Mouse (Mus musculus): ENCODE measurements around the gene Tnfaip8l2.
"Not testable (repeated sequence)": the region's sequence is repeated elsewhere in the genome, so short reads cannot be mapped to it uniquely, and the experiment has no call there.

The Tnfaip8l2 gene

GRCm38 (mm10) chr3:95159987-95160963 lies 18.1 kb upstream of the Tnfaip8l2 start, which contains the start of gene Sema6c:
TSS of gene Sema6c (plus strand) at chr3:95160457.
- peak; percentile 81 for DNase-seq (ENCODE audit: low spot score)

DNA sequence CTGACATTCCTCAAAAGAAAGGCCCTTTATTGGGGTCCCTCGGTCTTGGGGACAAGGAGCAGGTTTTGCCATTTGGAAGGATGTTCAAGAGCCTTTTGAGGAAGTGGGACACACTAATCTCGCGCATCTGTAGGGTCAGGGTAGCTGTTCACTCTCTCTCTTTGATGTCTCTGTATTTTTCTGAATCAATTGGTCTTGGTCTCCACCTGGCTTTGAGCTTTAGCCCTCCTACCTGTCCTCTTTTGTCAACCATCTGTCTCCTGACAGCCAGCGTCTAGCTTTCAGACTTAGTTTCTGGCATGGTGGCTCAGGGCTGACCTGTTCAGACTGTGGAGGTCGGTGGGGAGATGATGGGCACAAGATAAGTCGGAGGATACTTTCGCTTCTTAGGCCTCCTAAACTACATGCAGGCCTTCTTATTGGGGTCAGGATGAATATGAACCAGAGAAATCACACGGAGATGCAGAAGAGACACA lies 17.4 kb upstream of the Tnfaip8l2 start:
- no peak for DNase-seq (ENCODE audit: low spot score)

DNA sequence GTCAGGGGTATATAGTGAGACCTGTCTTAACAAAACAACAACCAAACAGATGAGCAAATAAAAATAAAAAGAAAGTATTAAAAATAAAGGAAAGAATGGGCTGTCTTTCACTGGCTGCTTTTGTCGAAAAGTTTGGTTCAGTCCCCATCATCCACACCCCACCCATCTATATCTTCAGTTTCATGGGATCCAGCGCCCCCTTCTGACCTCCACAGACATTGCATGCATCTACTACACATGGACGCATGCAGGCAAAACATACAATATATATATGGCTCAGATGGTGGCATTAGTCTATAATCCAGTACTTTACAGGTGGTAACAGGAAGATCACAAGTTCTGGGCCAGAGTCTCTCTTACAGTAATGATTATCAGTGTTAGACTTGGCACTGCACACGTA lies 11.7 kb upstream of the Tnfaip8l2 start:
- no peak for DNase-seq (ENCODE audit: low spot score)

- DNase-seq (ENCODE audit: low spot score): no peak
Observed at GRCm38 (mm10) chr3:95147924-95148323, 5.8 kb upstream of the Tnfaip8l2 start.

- peak; percentile 68 for DNase-seq (ENCODE audit: low spot score)
Observed at GRCm38 (mm10) chr3:95142617-95143011, 454 bp upstream of the Tnfaip8l2 start.

DNA sequence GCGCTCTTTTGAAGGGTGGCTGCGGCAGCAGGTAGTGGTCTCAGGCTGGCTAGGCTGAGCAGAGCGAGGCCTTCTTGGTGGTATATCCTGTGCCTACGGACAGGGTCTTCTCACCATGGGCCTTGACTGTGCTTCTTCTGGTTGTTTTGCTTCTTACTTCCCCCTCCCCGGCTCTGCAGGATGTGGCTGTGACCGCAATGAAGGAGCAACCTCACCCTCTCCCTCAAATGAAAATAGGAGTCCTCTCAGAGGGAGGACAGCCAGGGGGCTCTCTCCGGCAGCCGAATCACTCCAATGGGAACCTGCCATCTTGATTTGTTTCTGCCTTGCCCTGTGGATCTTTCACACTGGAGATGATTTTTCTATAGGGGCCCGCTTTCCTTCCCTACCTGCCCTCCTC lies 686 bp downstream of the Tnfaip8l2 start:
- DNase-seq (ENCODE audit: low spot score): no peak

- DNase-seq (ENCODE audit: low spot score): no peak
Observed at GRCm38 (mm10) chr3:95140795-95141194, 1.4 kb downstream of the Tnfaip8l2 start.

GRCm38 (mm10) chr3:95140289-95140595 lies 1.9 kb downstream of the Tnfaip8l2 start:
- no peak for DNase-seq (ENCODE audit: low spot score)

GRCm38 (mm10) chr3:95139586-95140288 lies 2.4 kb downstream of the Tnfaip8l2 start:
- DNase-seq (ENCODE audit: low spot score): no peak

- no peak for DNase-seq (ENCODE audit: low spot score)
Observed at GRCm38 (mm10) chr3:95136336-95136735, 5.8 kb downstream of the Tnfaip8l2 start.

GRCm38 (mm10) chr3:95135433-95136052 lies 6.6 kb downstream of the Tnfaip8l2 start:
- no peak for DNase-seq (ENCODE audit: low spot score)

DNA sequence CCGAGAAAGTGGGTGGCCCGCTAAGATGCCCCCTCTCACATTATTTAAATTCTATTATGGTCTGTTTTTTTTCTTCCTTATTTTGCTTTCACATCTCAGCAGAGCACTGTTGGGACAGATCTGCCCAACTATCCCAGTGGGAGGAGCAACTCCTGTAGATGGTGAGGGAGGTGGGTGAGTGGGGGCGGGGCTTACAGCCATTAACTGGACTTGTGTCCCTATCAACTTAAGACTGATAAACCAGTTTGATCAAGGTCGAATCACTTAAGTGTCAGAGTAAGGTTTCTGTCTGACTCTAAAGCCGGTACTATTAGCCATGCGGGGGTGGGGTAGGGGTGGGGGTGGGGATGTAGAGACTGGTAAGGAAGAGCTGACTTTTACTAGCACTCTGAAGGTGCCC lies 7.1 kb downstream of the Tnfaip8l2 start:
- no peak for DNase-seq (ENCODE audit: low spot score)

- not testable (repeated sequence) for DNase-seq (ENCODE audit: low spot score)
Observed at GRCm38 (mm10) chr3:95134133-95134532, 8.0 kb downstream of the Tnfaip8l2 start.

GRCm38 (mm10) chr3:95133680-95134101 lies 8.5 kb downstream of the Tnfaip8l2 start, which contains the start of the genes Scnm1 and Lysmd1:
TSS of gene Scnm1 (minus strand) at chr3:95134011.
TSS of gene Lysmd1 (plus strand) at chr3:95134088.
- peak; percentile 86 for DNase-seq (ENCODE audit: low spot score)

DNA sequence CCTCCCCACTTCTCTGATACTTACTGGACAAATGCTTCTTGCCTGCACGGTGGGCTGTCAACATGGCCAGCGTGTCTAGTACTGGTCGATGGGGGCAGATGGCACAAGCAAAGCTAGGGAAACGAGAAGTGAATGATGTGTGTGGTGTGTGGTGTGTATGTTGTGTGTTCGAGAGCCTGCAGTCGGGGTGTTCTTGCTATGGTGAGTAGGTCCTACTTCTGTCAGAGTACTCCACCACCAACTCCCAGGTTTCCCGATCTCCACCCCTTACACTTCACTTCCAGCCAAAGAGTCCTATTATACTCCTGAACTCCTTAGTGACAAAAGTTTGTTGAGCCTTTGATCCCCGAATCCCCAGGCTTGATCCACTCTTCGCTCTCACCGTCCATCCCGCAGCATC lies 9.0 kb downstream of the Tnfaip8l2 start:
- no peak for DNase-seq (ENCODE audit: low spot score)

GRCm38 (mm10) chr3:95132389-95132788 lies 9.8 kb downstream of the Tnfaip8l2 start:
- not testable (repeated sequence) for DNase-seq (ENCODE audit: low spot score)

- no peak for DNase-seq (ENCODE audit: low spot score)
Observed at GRCm38 (mm10) chr3:95130081-95130480, 12.1 kb downstream of the Tnfaip8l2 start.

DNA sequence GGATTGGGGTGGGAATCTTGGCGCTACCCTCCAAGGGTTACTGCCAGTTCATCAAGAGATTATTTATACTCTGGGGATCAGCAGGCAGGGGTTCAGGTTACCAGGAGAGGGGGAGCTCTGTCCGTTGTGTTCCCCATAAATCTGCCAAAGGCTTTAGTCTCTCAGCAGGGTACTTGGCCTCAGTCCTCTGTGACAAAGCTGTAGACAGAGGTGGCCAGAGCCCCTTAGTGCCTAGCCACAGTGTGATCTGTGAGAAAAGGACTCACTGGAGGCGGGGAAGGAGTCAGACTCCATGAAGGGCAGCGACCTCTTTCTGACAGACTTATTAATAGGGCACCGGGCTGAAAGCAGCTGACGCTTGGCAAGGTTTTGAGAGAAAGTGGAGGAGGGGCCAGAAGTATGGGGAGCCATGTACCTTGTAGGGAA lies 12.9 kb downstream of the Tnfaip8l2 start:
- no peak for DNase-seq (ENCODE audit: low spot score)

GRCm38 (mm10) chr3:95124972-95125371 lies 17.2 kb downstream of the Tnfaip8l2 start:
- DNase-seq (ENCODE audit: low spot score): no peak

GRCm38 (mm10) chr3:95124246-95124645 lies 17.9 kb downstream of the Tnfaip8l2 start, which contains the start of gene Tmod4:
TSS of gene Tmod4 (plus strand) at chr3:95124476.
- DNase-seq (ENCODE audit: low spot score): no peak

DNA sequence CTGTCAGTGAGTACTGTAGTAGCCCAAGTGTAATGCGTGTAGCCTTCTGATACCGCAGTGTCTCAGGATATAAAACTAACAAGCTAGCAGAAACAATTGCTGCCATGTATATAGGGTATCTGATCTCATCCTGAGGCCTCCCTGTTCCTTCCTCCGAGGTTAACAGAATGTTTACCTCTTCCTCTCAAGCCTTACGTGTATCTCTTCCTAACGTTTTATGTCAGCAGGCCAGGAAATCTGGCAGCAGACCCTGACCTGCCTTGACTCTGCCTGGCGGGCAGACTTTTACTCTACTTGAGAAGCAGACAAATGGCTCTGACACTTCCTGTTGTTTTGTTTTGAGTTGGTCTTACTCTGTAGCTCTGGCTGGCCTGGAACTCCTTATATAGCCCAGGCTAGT lies 20.6 kb downstream of the Tnfaip8l2 start:
- no peak for DNase-seq (ENCODE audit: low spot score)

DNA sequence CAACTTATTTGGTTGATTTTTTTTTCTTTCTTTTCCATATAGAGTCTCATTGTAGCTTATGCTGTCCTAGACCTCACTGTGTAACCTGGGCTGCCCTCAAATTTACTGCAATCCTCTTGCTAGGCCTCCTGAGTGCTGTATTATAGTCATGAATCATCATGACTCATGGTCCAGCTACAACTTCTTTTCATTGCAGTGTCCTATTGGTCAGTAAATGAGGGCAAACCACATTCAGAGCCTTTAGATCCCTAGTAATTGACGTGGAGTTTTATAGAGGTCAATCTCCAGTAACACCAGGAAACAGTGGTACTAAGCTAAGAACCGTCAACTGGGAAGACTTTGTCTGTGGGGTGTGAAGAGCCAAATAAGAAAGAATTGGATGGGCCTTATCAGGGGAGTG lies 24.4 kb downstream of the Tnfaip8l2 start:
- no peak for DNase-seq (ENCODE audit: low spot score)

Data from layer of hippocampus, adult 9-10 months (tissue).